Mouse (Mus musculus) heart, postnatal 25 days (tissue): Measurements from ENCODE around the gene Cse1l. TPM values are rescaled to one million over a fixed set of nuclear protein-coding genes. Genes with fewer than 3 reads are reported as not detected.

Source experiments
- DNase-seq: peaks from one replicate; pipeline ENCODE4 v3.0.0; 2022; ENCODE audit warnings: low spot score
- intact Hi-C: fragments of 180-260 bp; cut with DNase I; formaldehyde crosslinking; loops from one replicate; pipeline ENCODE4 v1.15.1; 2025
- total RNA-seq, 2 experiments: library from RNA; stranded (reverse); gene quantifications; 2 replicates each; pipeline ENCODE4 v1.2.3; 2021

Cse1l gene
- total RNA-seq, 2 experiments from 2014 or later, result 39.2 to 41.2 TPM

- no peak for DNase-seq
- intact Hi-C loops, result no loop called here
Observed at GRCm38 (mm10) chr2:166899746-166900145, 6.1 kb upstream of the Cse1l start.

- DNase-seq, result no peak
- intact Hi-C loops, result no loop called here
Observed at GRCm38 (mm10) chr2:166900792-166901505, 4.9 kb upstream of the Cse1l start.

GRCm38 (mm10) chr2:166903719-166904282 is 2.0 kb upstream of the Cse1l start:
- intact Hi-C loops, result no loop called here
- DNase-seq, result no peak

- intact Hi-C loops, result loop anchor here (5.0 kb wide), 1 partner anchor 91 kb away; the partner anchor contains the start of gene Stau1
- DNase-seq, result no peak
Observed at GRCm38 (mm10) chr2:166906523-166907182, 813 bp downstream of the Cse1l start.

- no peak for DNase-seq
- intact Hi-C loops, result loop anchor here (5.0 kb wide), 1 partner anchor 88 kb away; the partner anchor contains the start of gene Stau1
Observed at GRCm38 (mm10) chr2:166909729-166910128, 3.9 kb downstream of the Cse1l start.

DNA sequence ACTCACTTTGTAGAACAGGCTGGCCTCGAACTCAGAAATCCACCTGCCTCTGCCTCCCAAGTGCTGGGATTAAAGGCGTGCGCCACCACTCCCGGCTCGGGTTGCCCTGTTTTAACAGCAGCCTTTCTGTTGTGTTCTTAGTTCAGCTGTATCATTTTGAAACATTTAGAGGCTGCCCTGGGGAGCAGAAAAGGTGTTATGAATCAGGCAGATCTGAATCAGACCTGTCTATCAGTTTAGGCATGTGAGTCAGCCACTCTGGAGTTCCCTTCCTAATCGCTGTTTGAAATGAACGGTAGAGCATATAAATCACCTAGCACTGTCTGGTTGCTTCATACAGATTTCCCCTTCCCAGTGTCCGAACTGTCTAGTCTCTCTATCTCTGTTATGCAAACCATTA is 4.7 kb downstream of the Cse1l start:
- DNase-seq, result no peak
- intact Hi-C loops, result no loop called here

GRCm38 (mm10) chr2:166923971-166924370 is 18.1 kb downstream of the Cse1l start:
- no peak for DNase-seq
- intact Hi-C loops, result no loop called here

GRCm38 (mm10) chr2:166933943-166934342 is 28.1 kb downstream of the Cse1l start:
- DNase-seq, result no peak
- intact Hi-C loops, result no loop called here

- no peak for DNase-seq
- intact Hi-C loops, result no loop called here
Observed at GRCm38 (mm10) chr2:166934416-166934815, 28.6 kb downstream of the Cse1l start.

DNA sequence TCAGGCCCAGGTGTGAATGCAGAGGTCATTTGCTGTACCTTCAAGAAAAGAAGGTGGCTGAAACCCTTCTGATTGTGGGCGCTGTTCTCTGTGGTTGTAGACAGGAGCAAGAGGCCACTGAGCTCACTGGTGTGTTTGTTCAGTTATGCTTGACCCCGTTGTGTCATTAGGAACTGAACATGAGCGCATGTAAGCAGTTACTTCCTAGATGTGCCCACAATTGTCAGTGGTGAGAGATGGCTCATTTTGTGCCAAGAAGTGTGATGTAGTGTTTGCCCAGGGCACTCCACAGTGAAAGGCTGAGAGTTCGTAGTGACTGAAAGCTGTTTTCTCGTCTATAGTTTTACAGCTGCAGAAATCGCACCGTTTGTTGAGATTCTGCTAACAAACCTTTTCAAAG is 29.7 kb downstream of the Cse1l start:
- no peak for DNase-seq
- intact Hi-C loops, result no loop called here

DNA sequence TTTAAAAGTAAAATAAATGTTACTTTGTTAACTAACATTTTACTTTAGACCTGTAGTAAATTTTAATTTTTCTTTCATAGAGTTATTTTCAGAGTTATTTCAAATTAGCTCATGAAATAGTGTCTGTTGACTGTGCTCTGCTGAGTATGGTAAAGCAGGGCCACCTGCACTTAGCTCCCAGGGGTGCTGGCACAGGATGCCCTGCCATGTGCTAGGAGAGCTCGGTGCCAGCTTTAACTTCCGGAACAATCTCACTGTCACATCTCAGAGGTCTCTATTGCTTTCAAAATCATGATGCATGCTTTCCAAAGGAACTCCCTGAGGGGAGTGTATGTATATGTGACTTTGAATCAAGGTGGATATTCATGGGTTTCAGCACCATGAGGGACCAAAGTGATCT is 30.3 kb downstream of the Cse1l start:
- intact Hi-C loops, result no loop called here
- no peak for DNase-seq

DNA sequence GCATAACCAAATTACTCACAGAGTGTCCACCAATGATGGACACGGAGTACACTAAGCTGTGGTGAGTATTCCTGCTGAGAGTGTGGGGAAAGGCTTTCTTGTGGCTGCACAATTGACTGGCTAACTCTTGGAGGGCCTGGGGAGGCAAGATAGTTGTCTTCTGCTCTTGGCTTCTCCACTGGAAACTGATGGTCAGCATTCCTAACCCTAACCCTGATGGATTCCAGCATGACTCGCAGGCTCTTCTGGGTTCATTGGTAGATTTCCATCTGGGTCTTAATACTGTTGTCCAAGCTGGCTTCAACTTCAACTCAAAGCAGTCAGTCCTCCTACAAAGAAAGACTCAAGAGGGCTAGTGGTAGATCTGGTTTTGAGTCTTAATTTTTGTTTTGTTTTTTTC is 37.3 kb downstream of the Cse1l start:
- no peak for DNase-seq
- intact Hi-C loops, result no loop called here

GRCm38 (mm10) chr2:166944346-166944745 is 38.5 kb downstream of the Cse1l start:
- intact Hi-C loops, result no loop called here
- DNase-seq, result no peak

GRCm38 (mm10) chr2:166945456-166945855 is 39.6 kb downstream of the Cse1l start:
- intact Hi-C loops, result no loop called here
- no peak for DNase-seq

GRCm38 (mm10) chr2:166948246-166948645 is 42.4 kb downstream of the Cse1l start:
- intact Hi-C loops, result no loop called here
- no peak for DNase-seq

DNA sequence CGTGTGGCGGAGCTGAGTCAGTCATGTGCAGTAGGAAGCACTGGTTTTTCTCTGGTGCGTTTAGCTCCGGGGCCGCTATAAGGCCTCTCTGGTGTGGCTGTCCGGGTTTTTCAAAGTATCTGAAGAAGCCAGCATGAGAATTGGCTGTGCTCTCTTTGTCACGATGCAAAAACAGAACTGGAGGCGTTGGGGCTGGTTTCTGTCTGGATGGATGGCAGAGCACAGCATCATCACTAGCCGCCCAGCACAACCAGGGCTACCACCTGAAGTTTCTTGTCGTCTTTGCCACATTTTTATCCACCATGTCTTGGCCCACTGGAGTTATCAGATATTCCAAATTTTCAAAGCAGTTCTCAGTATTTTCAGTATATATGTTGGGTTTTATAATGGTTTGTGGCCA is 43.1 kb downstream of the Cse1l start:
- no peak for DNase-seq
- intact Hi-C loops, result no loop called here

GRCm38 (mm10) chr2:166950853-166951648 is 45.2 kb downstream of the Cse1l start:
- no peak for DNase-seq
- intact Hi-C loops, result no loop called here

- intact Hi-C loops, result no loop called here
- no peak for DNase-seq
Observed at GRCm38 (mm10) chr2:166952151-166952550, 46.3 kb downstream of the Cse1l start.

DNA sequence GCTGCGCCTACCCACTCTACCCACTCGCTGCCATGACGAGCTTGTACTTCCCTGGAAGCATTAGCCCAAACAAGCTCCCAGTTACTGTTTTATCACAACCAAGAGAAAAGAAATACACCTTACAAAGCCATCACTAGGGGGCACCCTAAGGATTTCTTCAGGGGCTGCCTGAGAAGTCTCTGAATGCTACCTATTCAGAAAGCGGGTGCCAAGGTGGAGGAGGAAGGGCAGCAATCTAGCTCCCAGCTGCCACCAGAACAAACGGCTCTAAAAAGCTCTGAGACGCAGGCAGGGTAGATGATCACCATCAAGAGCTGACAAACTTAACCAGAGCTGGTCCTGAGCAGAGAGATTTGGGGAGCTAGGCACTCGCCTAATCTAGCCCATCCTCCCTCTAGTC is 51.0 kb downstream of the Cse1l start:
- intact Hi-C loops, result loop anchor here (1.0 kb wide), 1 partner anchor 47 kb away; no protein-coding TSS in a partner anchor
- DNase-seq, result no peak

DNA sequence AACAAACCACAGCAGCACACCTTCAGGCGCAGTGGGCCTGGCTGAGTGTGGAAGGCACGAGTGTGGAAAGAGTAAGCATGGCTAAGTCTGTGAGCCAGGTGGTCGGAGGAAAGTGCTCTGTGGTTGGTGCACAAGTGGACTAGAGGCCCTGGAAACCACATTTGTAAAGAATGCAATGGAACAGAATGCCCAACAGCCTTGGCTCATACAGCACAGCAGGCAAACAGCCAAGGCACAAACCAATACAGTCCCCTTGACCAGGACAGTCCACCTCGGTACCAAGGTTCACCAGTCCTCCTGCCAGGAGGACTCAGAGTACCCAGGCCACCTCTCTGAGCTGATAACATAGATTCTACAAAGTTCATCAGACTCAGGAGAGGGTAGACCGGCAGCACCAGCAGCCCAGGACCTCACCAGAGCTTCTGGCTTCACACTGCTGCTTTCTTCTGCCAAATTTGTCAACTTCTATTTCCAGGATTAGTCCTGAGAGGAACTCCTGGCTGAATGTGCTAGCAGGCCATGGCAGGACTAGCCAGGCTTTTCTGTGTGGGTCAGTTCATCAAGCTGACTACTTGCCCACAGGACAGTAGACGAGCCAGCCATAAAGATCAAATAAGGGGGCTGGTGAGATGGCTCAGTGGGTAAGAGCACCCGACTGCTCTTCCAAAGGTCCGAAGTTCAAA is 54.9 kb downstream of the Cse1l start:
- no peak for DNase-seq
- intact Hi-C loops, result no loop called here
